Comparison of ENCODE assay signal across 1 mouse cellular context in the genomic region with DNA sequence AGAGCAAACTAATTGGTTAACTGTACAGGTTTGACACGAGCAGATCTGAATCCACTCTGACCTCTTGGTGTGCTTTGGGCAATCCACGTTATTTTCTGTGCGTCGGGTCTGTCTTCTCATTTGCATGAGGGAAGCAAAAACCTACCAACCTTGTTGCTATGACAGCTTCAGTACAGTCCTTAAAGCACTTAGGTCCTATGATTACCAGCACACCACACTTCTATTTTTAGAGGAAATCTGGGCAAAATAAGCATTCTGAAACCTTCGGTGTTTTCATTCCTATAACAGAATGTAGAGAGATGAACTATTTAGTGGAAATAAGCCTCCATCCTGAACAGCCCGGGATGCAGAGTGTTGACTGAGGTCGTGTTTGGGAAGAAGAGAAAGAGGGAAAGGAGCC.
TF ChIP-seq lines count a peak whose summit lies in the region.

No protein-coding gene starts in this region.

TF ChIP-seq in CH12.LX, 34 proteins besides CTCF, POLR2A, EP300 and RAD21 (continued from another document):
- TF ChIP-seq PAX5 (IDR thresholded peaks at IDR 0.05; ENCODE audit: low read length) (no peak), BHLHE40 (IDR thresholded peaks at IDR 0.05; ENCODE audit: low read depth, low read length) (no peak), ETS1 (conservative IDR thresholded peaks at IDR 0.05; ENCODE audit: low read depth, low read length) (no peak), USF1 (IDR thresholded peaks at IDR 0.05; ENCODE audit: low read depth, low read length) (no peak), JUN (IDR thresholded peaks at IDR 0.05; ENCODE audit: insufficient read depth, low read depth, low read length) (no peak), MAX (IDR thresholded peaks at IDR 0.05; ENCODE audit: low read length) (no peak), ZNF384 (IDR thresholded peaks at IDR 0.05; ENCODE audit: low read depth, low read length) (no peak), KAT2A (IDR thresholded peaks at IDR 0.05; ENCODE audit: insufficient replicate concordance, low read length) (no peak), HCFC1 (IDR thresholded peaks at IDR 0.05; ENCODE audit: low read depth, low read length) (no peak), NELFE (IDR thresholded peaks at IDR 0.05; ENCODE audit: low read depth, low read length) (no peak)
